Mouse (Mus musculus) c-Kit-positive CD71-positive TER-119-positive erythroid progenitor cells, embryonic 14.5 days (primary cell): ENCODE results near the gene Ing2.

Experiments
- DNase-seq: peaks from one replicate; pipeline ENCODE4 v3.0.0-alpha.2; 2013; ENCODE audit warnings: low spot score

Gene Ing2

DNA sequence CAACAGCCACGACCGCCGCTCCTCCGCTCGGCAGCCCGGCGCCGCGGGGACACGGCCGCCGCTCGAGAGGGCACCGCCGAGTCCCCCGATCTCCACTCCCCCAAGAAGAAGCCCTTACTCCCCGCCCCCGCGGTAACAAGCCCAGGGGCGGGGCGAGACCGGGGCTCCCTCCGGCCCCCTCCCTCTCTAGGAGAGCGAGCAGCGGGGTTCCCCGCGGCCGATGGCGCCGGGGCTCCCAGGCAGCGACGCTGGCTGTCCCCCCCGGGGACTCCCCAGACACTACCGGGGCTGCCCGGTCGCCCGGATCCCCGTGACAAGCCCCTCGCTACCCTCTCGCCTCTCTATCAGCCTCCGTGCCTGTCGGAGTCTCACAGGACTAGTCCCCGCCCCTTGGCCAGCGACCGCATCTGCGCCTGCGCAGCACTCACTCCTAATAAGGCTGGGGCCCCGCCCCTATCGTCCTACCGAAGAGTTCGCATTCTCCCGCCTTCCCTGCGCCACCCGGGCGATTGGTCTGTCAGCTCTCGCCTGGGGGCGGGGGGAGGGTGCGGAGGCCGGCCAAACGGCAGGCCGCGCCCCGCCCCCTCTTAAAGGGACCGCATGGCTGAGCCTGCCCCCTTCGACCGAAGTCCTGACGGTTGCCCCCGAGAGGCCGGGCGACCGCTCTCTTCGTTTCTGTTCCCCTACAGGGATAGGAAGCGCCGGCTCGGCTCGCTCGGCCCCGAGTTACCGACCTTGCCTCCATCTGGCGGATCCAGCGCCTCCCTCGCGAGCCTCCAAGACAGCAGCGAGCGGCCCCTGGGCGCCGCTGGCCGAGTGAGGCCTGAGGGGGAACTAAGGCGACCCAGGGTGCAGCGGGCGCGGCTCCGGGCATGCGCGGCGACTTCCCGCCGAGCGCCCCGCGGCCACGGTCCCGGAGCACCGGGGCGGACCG, at the start of gene Ing2:
Gene Ing2, minus strand, starts transcription at position 780 of the 934 bp plus-strand sequence.
- DNase-seq = peak; percentile 100

DNA sequence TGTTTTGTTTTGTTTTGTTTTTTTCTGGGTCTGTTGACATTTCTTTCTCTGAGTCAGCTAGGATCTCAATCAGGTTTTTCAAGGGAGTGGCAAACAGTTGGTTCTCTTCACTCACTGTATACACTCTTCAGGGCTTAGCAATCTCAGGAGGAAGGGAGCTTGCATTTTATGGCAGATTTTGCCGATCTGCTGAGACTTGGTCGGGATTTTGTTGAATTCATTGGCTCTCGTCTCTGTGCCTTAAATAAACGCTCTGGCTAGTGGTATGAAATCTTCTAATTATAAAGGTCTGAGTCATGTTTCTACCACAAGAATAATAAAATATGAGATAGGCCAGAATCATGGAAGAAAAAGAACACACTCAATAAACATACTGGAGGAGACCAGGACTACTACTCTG, 46.3 kb upstream of the Ing2 start:
- no peak for DNase-seq

DNA sequence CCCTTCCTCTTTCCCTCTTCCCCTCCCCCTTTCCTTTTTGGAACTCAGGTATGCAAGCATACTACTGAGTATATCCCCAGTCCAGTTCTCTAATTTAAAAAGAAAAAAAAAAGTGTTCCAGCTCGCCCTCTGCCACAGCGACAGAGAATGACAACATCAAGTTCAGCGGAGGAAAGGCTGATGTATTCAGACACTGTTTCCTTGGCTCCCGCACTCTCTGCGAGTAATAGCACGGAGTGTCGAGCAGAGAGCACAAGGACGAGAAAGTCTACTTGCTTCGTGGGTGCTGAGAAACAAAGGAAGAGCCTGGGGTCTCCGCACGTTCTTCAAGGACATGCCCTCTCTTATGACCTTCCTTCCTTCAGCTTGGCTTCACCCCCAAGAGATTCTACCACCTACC, 43.3 kb upstream of the Ing2 start:
- DNase-seq = no peak

- peak; percentile 87 for DNase-seq
Measured at GRCm38 (mm10) chr8:47713761-47714745, 38.7 kb upstream of the Ing2 start, which contains the start of gene Cdkn2aip. Gene Cdkn2aip, minus strand, starts transcription at chr8:47713932.

- DNase-seq = peak; percentile 53
Measured at GRCm38 (mm10) chr8:47713171-47713663, 37.9 kb upstream of the Ing2 start.

GRCm38 (mm10) chr8:47708106-47708505, 32.8 kb upstream of the Ing2 start:
- DNase-seq = no peak

GRCm38 (mm10) chr8:47706746-47707145, 31.4 kb upstream of the Ing2 start:
- no peak for DNase-seq

DNA sequence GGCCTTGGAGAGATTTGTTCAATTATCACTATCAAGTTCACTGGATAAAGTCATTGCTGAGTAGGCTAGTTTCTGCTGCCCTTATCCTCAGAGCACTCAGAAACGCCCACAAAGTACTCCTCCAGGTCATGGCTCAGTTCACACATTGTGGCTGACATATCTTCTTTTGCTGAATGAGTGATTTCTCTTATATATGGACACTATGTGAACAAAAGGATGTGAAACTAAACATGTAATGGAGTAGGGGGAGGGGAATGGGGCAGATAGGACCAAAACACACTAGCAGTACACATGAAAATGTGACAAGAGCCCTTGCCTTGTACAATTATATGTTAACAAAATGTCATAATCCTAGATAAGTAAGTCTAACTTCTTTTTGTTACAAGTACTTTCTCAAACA, 27.0 kb upstream of the Ing2 start:
- no peak for DNase-seq

- no peak for DNase-seq
Measured at GRCm38 (mm10) chr8:47697696-47698095, 22.3 kb upstream of the Ing2 start.

GRCm38 (mm10) chr8:47695431-47696105, 20.2 kb upstream of the Ing2 start:
- no peak for DNase-seq

- DNase-seq = peak; percentile 70
Measured at GRCm38 (mm10) chr8:47693119-47693518, 17.8 kb upstream of the Ing2 start.

GRCm38 (mm10) chr8:47691831-47692230, 16.5 kb upstream of the Ing2 start:
- no peak for DNase-seq

DNA sequence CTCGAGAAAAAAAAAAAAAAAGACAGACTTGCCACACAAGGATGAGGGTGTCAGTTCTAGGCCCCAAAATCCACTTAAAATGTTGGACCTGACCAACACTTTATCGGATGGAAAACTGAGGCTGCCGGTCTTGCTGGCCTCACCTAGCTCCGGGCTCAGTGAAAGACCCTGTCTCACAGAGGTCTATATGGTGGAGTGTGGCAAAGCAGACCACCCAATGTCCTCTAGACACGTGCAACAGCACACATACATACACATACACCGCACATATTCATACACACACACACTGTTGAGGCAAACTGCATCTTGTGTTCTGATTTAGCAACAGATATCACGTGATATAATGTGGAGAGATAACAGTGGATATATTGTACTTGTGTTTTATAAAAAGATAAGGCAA, 15.9 kb upstream of the Ing2 start:
- DNase-seq = no peak

- DNase-seq = no peak
Measured at GRCm38 (mm10) chr8:47690674-47691078, 15.3 kb upstream of the Ing2 start.

- peak; percentile 62 for DNase-seq
Measured at GRCm38 (mm10) chr8:47689704-47690326, 14.5 kb upstream of the Ing2 start.

DNA sequence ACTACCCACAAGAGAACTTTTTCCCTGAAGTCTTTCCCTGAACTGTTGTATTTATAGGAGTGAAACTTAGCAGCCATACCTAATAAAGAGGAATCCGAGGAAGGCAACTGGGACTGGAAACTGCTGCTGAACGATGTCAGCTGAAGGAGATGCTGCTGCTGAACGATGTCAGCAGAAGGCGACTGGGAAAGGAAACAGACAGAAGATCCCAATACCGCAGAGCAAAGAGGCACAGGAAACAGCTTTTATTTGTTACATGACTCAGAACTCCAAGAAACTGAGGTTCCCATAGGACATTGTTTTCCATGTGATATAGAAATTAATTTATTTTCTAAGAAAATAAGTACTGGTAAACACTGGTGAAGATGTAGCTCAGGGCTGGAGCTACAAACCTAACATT, 9.1 kb upstream of the Ing2 start:
- no peak for DNase-seq

DNA sequence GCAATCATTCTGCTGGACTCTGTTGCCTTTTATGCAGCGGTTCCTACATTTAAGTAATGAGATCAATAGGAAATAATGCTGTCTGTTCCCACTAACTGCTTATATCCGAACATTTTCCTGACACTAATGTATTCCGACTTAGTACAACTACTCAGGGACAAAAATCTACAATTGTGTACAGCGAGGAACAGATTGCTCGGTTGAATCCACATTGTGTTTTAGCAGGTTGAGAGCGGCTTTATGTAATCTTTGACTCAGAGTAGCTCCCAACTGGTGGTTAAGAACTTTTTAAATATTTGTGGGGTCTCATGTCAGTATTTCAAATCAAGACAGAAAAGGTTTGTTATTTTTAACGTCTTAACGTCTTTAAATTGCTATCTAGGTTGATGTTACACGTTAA, 8.6 kb upstream of the Ing2 start:
- no peak for DNase-seq

DNA sequence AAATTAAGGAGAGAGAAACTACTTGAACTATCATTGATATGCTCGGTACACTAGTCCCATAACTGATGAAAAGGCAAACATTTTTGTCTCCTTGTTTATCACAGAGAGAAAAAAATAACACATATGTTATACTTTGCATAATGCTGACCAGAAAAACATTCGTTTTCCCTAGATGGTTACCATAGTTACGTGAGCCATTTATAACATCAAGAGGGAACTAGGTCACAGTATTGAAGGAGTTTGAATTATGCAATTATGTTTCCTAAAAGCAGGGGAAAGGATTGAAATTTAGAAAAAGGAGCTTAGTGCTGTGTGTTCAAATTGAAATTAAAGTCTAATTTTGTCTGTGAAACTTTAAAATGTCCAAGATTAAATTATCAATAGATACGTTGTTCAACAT, 5.0 kb upstream of the Ing2 start:
- no peak for DNase-seq

- DNase-seq = no peak
Measured at GRCm38 (mm10) chr8:47679603-47680002, 4.2 kb upstream of the Ing2 start.

- DNase-seq = no peak
Measured at GRCm38 (mm10) chr8:47676631-47677030, 1.3 kb upstream of the Ing2 start.

- DNase-seq = no peak
Measured at GRCm38 (mm10) chr8:47676224-47676623, 868 bp upstream of the Ing2 start.
